Mouse (Mus musculus): ENCODE data around the gene Zbtb18. TPM values are rescaled to one million over a fixed set of nuclear protein-coding genes. Genes with fewer than 3 reads are reported as not detected.
"Not testable (repeated sequence)": the region's sequence is repeated elsewhere in the genome, so short reads cannot be mapped to it uniquely, and the experiment has no call there.

The Zbtb18 gene
- total and polyA plus RNA-seq, 3 experiments: 5.7 to 25.8 (median 23.8) TPM

DNA sequence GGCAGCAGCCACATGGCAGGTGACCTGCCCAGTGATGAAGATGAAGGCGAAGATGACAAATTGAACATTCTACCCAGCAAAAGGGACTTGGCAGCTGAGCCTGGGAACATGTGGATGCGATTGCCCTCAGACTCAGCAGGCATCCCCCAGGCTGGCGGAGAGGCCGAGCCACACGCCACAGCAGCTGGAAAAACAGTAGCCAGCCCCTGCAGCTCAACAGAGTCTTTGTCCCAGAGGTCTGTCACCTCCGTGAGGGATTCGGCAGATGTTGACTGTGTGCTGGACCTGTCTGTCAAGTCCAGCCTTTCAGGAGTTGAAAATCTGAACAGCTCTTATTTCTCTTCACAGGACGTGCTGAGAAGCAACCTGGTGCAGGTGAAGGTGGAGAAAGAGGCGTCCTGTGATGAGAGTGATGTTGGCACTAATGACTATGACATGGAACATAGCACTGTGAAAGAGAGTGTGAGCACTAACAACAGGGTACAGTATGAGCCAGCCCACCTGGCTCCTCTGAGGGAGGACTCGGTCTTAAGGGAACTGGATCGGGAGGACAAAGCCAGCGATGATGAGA, 5.5 kb downstream of the Zbtb18 start:
- no peak for DNase-seq

DNA sequence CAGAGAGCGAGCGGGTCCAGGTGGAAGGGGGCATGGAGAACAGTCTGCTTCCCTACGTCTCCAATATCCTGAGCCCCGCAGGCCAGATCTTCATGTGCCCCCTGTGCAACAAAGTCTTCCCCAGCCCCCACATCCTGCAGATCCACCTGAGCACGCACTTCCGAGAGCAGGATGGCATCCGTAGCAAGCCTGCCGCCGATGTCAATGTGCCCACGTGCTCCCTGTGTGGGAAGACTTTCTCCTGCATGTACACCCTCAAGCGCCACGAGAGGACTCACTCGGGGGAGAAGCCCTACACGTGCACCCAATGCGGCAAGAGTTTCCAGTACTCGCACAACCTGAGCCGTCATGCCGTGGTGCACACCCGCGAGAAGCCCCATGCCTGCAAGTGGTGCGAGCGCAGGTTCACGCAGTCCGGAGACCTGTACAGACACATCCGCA, 6.0 kb downstream of the Zbtb18 start:
- no peak for DNase-seq

DNA sequence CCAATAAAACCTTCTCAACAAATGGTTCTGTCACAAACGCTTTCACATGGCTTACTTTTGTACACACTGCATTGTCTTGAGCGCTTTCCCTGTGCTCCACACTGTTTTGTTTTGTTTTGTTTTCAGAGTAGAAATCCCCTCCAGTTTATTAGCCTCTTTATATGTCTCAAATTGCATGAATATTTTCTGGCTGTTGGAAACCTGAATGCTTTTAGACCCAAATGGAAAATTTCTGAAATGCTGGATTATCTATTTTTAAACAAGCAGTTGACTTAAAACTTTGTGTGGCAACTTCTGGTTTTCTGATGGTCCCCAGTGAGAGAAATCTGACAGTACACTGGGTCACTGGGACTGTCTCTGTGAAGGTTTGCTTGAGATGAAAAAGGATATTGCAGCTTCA, 6.8 kb downstream of the Zbtb18 start:
- no peak for DNase-seq

DNA sequence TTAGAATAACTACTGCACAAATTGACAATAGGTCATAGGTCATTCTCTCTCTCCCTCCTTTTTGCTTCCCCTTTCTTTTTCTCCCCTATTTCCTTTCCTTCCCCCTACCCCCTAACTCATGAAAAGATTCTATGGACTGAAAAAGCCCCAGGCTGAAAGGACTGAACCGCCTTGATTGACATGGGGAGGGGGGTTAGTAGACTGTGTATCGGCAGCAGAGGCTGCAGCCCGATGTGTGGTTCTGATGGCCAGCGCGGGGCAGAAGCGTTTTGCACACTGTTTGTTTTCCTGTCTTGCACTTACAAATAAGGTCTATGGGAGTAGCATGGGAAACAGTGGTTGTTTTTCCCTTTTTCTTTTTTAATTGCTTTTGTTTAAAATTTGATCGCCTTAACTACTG, 7.7 kb downstream of the Zbtb18 start:
- DNase-seq: not testable (repeated sequence)

DNA sequence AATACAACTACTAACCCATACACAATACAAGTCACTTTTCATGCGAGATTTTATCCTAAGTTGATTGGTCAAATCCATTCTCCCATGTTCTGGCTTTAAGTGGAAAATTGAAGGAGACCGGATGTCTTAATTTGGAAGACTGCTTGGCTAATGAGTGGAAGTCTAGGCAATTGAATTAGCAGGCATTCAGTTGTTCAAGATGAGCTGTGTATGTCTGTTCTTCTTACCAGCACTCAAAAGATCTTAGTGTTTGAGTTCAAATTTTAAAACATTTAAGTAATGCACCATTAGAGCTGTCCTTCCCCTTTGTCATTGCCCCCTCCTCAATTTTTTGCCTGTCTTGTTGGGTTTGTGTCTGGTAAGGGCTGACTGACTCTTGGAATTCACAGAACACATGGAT, 8.9 kb downstream of the Zbtb18 start:
- DNase-seq: no peak

DNA sequence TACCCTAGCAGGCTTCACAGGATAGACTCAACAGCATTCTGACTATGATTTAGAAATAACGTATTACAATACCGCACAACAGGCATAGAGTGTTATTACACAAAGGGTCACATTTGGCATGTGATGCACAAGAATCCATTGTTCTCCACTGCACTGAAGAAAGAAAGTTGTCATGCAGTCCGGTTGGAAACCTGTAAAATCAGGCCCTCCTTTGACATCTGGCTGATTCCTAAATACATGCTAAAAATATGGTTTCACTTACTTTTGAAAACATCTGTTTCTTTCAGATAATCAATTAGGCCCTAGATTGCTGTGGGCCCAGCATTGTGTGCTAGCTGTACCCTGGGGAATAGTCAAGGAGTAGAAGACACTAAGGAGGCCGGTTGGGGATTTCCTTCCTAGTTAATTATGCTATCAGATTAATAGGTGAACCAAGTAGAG, 9.9 kb downstream of the Zbtb18 start:
- DNase-seq: no peak

DNA sequence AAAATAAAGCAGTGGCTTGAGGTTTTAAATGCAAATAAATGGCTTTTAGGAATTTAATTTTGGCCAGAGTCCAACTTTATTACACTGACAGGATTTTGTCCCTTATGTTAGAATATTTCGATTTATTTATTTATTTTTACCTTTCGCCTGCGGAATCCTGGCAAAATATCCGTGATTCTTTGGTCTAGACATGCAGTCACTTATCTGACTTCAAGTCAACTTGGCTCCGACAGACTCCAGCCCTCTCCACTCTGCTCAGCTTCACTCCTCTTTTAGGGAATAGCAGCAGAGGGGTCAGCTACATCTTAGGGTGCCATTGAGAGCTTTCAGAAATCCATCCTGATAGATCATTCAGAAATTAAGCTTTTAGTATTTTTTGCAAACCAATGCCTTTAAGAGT, 10.8 kb downstream of the Zbtb18 start:
- DNase-seq: no peak

DNA sequence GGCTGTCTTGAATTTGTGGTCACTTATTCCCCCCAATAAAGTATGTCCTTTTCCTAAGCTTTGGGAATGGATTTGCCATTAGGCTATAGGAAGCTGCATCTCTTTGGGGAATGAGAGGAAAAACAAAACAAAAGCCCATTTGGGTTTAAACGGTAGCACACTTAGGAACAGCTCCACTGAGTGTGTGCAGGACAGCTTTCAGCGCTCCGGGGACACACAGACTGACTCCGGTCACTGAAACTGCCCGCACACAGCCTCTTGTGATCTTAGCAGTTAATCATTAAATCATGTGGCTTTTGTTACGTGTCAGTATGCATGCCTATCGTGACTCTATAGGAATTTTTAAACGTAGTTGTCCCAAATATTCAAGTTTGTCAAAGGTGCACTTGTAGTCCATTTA, 11.7 kb downstream of the Zbtb18 start:
- DNase-seq: no peak

DNA sequence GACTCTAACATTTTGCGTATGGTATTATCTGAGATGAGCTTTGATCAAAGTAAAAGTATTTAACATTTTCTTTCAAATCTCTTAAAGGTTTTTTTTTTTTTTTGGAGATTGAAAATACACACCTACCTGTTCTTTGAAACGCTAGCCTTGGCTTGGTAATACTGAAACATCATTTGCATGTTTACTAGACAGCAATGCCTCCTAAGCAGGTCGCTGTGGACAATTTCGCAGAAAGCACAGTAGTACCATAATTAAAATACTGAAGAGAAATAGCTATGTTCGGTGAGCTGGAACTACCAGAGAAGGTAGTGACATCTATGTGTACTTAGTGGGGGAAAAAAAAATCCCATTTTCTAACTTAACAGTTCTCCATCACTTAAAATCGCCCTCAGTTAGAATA, 12.3 kb downstream of the Zbtb18 start:
- DNase-seq: no peak

DNA sequence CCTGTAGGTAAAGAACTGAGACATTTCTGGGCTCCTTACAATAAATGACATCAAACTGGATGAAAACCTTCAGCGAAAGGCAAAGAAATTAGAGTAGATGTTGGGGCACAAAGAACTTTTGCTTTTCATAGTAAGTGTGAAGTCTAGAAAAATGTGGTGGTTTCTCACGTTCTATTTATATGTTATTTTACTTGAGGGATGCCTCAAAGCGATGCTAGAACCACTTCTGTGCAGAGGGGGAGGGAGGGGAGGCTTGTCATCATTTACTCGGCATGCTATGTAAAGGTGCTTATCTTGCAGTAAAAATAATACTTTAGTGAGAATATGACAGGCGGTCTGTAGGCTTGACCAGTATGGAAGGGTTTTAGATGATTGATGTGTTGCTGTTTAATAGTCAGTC, 13.3 kb downstream of the Zbtb18 start:
- DNase-seq: no peak

DNA sequence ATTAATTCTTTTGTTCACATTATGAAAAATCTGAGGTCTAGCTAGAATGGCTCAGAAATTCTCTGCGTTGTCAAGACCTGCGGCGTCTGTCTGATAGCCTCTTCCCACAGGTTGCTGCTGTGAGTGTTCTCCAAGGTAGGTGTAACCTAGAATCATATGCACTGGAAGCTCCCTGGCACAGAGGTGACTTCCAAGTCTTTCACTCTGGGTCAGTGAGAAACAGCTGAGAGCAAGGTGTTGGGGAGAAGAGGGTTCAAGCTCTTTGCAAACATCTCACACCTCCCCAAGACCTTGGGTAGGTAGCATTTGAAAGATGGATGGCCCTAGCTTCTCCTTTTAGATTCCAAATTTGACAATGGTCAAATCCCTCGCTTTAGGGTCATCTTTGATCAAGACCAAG, 14.1 kb downstream of the Zbtb18 start:
- DNase-seq: no peak

DNA sequence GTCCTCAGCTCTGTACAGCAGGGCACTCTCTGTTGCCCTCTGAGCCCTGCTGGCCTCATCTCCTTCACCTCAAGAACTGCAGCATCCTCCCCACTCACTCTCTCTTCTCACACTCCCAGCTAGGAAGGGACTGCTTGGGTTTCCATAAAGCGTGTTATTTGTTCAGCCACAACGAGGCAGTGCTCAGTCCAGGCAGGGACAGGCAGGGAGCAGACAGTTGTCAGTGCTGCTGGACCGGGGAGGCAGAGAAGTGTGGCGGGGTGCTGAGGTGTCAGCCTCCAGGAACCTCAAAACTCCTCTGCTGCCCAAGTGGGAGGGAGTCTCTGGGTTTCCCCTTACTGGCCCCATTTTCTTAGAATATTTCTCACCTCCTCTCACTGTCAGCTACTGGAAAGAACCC, 14.6 kb downstream of the Zbtb18 start:
- no peak for DNase-seq

DNA sequence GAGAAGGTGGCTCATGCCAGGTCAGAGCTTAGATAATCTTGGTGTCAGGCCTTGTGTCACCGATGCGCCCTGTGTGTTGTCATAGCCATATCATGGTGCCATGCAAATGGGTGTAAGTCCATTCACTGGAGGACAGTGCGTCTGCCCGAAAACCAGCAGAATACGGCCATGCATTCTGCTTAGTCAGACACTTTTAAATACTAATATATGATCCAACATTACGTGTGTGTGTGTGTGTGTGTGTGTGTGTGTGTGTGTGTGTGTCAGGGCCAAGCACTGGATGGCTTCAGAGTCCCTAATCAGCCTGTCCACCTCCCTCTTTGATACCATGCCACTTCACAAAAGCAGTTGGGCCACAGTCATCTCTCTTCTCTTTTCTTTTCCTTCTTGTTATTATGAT, 15.8 kb downstream of the Zbtb18 start:
- no peak for DNase-seq

DNA sequence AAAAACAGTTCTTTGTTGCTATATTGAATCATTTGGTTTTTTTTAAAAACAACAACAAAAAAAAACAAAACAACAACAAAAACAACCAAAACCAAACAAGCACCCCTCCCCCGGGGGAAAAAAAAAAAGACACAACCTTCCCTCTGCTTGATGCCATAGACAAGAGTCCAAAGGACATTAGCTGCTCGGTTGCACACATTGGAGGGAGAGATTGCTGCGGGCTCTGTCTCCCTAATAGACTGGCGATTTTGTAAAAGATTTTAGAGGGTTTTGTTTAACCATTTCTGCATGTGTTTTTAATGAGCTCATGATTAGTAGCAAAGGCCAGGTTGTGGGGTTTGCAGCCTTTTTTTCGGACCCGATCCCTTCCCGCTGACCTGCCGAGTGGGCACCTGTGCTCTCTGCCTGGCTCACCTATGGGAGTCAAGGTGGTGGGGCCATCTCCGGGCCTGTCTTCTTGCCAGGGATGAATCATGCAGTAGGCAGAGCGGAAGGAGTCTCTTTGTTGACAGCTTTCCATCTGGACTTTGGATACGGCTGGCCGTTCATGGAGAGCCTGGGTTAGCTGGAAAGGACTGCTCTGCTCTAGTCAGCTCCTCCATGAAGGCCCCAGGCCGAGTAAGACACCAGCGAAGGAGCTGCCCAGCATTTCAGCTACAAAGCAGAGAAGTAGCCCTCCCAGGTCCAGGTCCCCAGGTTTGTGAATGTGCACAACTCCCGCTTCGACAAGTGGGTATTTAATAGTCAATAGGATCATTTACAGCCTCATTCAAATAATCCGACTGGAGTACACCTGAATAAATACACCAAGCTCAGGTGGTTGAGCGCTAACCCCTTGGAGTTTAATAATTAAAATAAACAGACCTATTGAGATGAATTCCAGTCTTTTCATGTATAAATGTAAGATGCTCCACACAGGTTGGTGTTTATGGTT, 16.6 kb downstream of the Zbtb18 start:
- DNase-seq: no peak

DNA sequence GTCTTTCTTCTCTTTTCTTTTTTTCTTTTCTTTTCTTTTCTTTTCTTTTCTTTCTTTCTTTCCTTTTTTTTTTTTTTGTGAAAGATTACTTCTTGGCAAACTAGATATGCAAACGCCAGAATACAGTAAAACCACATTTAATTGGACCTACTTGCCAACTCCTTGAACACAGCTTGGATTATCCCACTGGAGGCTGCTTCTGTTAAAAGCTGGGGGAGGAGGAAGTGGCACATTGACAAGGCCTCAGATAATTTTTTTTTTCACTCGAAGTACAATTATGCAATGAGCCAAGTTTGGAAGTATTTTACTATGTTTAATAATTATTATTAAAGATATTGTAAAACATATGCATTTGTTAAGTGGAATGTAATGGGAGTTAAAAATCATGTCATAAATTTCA, 17.4 kb downstream of the Zbtb18 start:
- no peak for DNase-seq

DNA sequence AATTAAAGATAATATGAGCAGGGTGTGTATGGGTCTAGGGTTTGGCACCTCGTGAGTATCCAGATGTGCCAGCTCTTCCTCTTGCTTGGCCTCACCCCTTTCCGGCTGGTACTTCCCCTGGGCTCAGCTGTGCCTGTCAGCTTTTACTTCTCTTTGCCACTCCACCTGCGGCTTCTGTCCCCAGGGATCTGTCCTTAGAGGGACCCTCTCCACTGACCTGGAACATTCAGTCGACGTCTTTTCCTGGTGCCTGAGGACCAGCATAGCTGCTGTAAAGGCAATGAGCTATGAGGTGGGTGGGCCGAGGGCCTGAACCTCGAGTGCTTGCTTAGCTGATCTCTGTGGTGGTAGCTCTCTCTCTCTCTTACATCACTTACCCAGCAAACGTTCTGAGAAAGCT, 25.0 kb downstream of the Zbtb18 start:
- DNase-seq: no peak

DNA sequence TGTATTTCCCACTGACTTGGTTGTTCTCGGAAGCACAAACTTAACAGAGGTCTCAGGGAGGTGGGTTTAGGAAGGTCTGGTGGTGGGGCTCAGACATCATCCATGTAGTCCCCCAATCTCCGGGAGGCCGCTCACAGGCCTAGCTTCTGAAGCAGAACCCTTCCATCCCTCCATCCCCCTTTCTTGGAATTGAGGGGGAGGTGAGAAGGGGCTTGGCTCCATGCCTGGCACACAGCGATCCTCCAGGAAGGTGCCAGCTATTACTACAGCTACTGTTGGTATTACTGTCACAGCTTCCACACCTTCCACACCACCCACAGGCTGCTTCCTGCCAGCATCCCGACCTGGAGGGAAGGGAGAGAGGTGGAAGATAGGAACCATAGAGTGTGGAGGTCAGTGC, 26.3 kb downstream of the Zbtb18 start:
- DNase-seq: no peak

DNA sequence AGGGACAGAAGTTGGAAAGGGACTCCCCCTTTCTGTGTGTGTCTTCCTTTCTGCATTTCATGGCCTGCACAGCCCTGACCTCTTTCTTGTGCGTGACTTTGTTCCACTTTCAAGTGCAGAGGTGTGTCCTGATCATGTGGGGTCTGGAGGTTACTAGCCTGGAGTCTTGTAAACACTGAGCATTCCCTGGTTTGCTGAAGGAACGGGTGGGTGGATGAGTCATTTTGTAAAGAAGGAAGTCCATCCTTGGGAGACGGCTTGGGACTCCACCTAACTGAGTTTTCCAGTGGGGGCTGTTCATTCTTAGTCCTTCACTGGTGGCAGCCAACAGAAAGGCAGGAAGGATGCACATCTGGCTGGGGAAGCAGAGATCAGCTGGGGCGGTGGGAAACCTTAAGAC, 27.9 kb downstream of the Zbtb18 start:
- DNase-seq: peak; percentile 7

DNA sequence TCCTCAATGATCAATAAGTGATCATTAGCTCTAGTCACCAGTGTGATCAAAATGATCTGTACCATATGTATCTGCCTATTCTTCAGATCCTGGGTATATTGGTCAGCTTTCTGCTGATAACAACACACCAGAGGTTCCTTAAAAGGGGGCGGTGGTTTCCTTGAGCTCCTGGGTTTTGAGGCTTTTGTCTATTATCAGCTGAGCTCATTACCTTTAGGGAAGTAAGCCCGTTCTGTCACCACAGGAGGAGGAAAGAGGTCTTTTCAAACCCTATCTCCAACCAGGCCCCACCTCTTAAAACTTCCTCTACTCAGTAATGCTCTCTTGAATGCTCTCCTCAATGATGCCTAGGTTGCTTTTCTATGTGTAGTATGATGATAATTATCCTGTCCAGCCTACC, 28.8 kb downstream of the Zbtb18 start:
- DNase-seq: no peak

DNA sequence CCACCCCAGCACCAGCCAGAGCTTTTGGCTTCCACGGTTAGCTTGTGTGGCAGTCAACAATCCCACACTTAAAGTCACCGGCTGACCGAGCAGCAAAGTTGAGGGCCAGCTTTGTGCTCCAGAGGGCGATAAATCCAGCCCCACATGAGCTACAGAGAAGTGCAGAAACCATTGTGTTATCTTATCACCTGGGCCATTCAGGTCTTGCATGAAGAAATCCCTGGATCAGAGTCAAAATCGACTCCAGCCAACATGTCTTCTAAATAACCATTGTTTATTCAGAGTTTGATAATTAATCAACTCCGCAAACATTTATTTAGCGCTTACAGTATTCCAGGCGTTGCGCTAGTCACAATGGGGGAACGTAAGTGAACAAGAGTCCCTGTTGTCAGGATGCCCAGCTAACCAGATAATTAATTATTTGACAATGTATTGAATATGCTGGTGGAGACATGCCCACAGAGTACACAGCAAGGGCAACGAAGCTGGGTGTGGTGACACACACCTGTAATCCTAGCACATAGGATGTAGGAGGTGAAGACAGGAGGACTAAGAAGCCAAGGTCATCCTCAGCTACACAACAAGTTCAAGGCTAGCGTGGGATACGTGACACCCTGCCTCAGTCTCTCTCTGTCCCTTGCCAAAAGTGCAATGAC, 33.5 kb downstream of the Zbtb18 start:
- DNase-seq: no peak

DNA sequence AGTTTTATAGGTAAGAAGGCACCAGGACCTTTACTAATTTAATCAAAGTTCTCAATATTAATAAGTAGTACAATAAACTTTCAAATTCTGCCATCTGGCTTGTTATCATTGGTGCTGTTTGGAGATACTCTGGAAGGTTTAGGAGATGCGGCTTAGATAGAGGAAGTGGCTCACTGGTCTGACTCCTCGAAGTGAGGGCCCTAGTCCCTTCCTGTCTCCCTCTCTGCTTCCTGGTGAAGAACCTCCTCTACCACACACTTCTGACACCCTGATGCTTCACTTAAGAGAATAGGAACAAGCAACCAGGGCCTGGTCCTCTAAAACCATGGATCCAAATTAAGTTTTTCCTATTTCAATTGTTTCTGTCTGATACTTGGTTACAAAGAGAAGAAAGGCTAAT, 36.4 kb downstream of the Zbtb18 start:
- no peak for DNase-seq

DNA sequence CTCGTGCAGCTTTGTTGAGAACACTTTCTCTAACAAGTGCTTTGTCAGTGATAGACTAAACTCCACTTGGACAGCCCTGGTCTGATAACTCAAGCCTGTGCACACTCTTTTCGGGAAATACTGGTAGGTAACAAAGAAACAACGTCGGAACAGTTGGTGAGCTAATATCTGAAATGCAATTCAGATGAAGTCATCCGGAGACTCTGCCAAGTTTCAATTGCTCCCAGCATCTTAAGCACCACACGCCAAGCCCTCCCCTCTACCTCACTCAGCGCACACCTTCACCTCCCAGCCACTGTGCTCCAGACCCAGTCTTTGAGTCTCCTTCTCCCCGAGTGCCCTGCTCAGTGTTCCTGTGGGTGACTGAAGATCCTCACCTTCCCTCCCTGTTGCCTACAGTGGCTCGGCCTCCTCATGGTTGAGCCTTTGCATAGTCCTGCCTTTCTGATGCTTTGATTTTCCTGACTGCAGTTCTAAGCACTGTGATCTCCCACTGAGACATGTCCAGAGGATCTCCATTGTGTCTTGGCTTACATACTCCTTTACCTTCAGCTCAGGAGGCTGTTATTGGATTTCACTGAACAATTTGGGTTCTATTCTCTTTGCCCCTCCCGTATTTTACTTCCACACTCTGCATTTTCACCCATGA, 37.3 kb downstream of the Zbtb18 start:
- DNase-seq: no peak

DNA sequence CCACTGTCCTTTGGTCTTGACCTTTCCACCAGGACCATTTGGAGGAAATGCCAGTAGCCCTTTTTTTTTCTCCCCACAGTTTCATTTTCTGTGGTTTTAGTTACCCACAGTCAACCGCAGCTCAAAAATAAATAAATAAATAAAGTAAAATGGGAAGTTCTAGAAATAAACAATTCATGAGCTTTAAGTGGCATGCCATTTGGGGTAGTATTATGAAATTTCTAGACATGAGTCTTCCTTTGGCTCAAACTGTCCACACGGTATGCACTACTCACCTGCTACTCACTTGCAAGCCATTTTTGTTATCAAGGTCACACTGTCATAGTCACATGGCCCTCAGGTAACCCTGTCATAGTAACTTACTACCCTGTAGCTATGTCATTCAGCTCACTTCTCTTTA, 41.5 kb downstream of the Zbtb18 start:
- DNase-seq: no peak

Data from adrenal gland, adult 2 months (tissue).